Mouse (Mus musculus) testis, adult 2 months (tissue): ENCODE measurements around the gene Sall1. TPM values are rescaled to one million over a fixed set of nuclear protein-coding genes. Genes with fewer than 3 reads are reported as not detected.

Experiments
- H3K27ac ChIP-seq: fragments of 200-500 bp; 2 replicates; pipeline ENCODE4 v1.5.1; 2012; ENCODE audit warnings: low read depth, low read length; ENCODE audit not compliant: control insufficient read depth, insufficient read depth
- H3K27me3 ChIP-seq: fragments of 200-500 bp; 2 replicates; pipeline ENCODE4 v1.6.1; 2012; ENCODE audit warnings: mild to moderate bottlenecking, low read length, moderate library complexity; ENCODE audit not compliant: control insufficient read depth, insufficient read depth
- H3K36me3 ChIP-seq: fragments of 200-500 bp; 2 replicates; pipeline ENCODE4 v1.6.1; 2012; ENCODE audit warnings: mild to moderate bottlenecking, low read length; ENCODE audit not compliant: control insufficient read depth, insufficient read depth
- H3K4me1 ChIP-seq: fragments of 200-500 bp; 2 replicates; pipeline ENCODE4 v1.6.1; 2012; ENCODE audit warnings: low read length; ENCODE audit not compliant: control insufficient read depth, insufficient read depth
- H3K4me3 ChIP-seq: fragments of 200-500 bp; 2 replicates; pipeline ENCODE4 v1.5.1; 2012; ENCODE audit warnings: low read depth, mild to moderate bottlenecking, low read length, moderate library complexity, mixed read lengths; ENCODE audit not compliant: control insufficient read depth
- CTCF ChIP-seq: fragments of 200-500 bp; IDR thresholded peaks from 2 replicates; pipeline ENCODE4 v1.5.1; 2012; ENCODE audit warnings: low read depth, mild to moderate bottlenecking, inconsistent platforms, low read length, moderate library complexity; ENCODE audit not compliant: control insufficient read depth, insufficient read depth, insufficient replicate concordance
- POLR2A ChIP-seq: fragments of 200-500 bp; IDR thresholded peaks from 2 replicates; pipeline ENCODE4 v1.6.1; 2012; ENCODE audit warnings: low read depth, mild to moderate bottlenecking, inconsistent platforms, low read length, moderate library complexity; ENCODE audit not compliant: control insufficient read depth
- polyA plus RNA-seq: library from polyadenylated mRNA; depleted of rRNA; stranded (reverse); fragments of >200 nt; gene quantifications from 2 replicates; pipeline ENCODE4 v1.2.3, GENCODE M21; 2012; rRNA removed

Gene Sall1
- 0.38 and 0.58 TPM in 2 replicates for polyA plus RNA-seq

- H3K27me3 ChIP-seq = peaks cover 7% of the 10 kb centered on the region
- H3K4me1 ChIP-seq = peaks cover 15% of the 10 kb centered on the region
- H3K27ac ChIP-seq = no peak within 1 kb of the TSS
- TF ChIP-seq CTCF = no peak
- TF ChIP-seq POLR2A = no peak
- no peaks in the 10 kb centered on the region for H3K36me3 ChIP-seq
- peak within 1 kb of the TSS; percentile 36 for H3K4me3 ChIP-seq
Measured at GRCm38 (mm10) chr8:89043940-89044339, at the start of gene Sall1. Gene Sall1 (minus strand): TSS chr8:89044162.

GRCm38 (mm10) chr8:89089916-89090315, 46.0 kb upstream of the Sall1 start:
- Histone ChIP-seq H3K27me3 (no peaks in the 10 kb centered on the region), H3K4me1 (no peaks in the 10 kb centered on the region), H3K4me3 (no peak overlapping the region), H3K36me3 (no peaks in the 10 kb centered on the region), H3K27ac (no peak overlapping the region)
- TF ChIP-seq CTCF = no peak
- no peak for TF ChIP-seq POLR2A

- Histone ChIP-seq H3K4me1 (no peaks in the 10 kb centered on the region), H3K4me3 (no peak overlapping the region), H3K27ac (no peak overlapping the region), H3K27me3 (no peaks in the 10 kb centered on the region), H3K36me3 (no peaks in the 10 kb centered on the region)
- no peak for TF ChIP-seq CTCF
- TF ChIP-seq POLR2A = no peak
Measured at GRCm38 (mm10) chr8:89079147-89079546, 35.2 kb upstream of the Sall1 start.

DNA sequence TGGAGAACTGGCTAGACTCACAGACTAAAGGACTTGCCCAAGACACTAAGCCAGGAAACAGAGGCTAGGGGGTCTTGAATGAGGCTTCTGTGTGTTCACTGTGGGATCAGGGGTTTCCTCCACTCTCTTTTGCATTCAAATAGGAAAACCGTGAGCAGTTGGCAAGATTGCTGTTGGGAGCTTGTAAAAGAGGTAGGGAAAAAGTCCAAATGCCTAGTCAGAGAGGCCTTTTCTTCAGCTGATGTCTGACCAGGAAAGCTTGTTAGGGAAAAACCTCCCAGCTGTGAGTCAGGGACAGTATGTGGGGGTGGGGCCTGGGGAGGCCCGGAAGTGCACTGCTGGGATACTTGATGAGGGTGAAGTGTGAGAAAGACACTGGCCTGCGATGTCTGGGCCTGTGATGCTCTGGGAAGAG, 29.0 kb upstream of the Sall1 start:
- Histone ChIP-seq H3K4me1 (no peaks in the 10 kb centered on the region), H3K27ac (no peak overlapping the region), H3K36me3 (no peaks in the 10 kb centered on the region), H3K27me3 (no peaks in the 10 kb centered on the region), H3K4me3 (no peak overlapping the region)
- TF ChIP-seq POLR2A = no peak
- no peak for TF ChIP-seq CTCF

- H3K27ac ChIP-seq = no peak overlapping the region
- no peaks in the 10 kb centered on the region for H3K27me3 ChIP-seq
- TF ChIP-seq CTCF (no peak), POLR2A (no peak)
- no peaks in the 10 kb centered on the region for H3K36me3 ChIP-seq
- no peaks in the 10 kb centered on the region for H3K4me1 ChIP-seq
- no peak overlapping the region for H3K4me3 ChIP-seq
Measured at GRCm38 (mm10) chr8:89067499-89067898, 23.5 kb upstream of the Sall1 start.

GRCm38 (mm10) chr8:89064042-89064441, 20.1 kb upstream of the Sall1 start:
- Histone ChIP-seq H3K27ac (no peak overlapping the region), H3K4me3 (no peak overlapping the region), H3K36me3 (no peaks in the 10 kb centered on the region), H3K4me1 (no peaks in the 10 kb centered on the region), H3K27me3 (no peaks in the 10 kb centered on the region)
- no peak for TF ChIP-seq POLR2A

- H3K27me3 ChIP-seq = no peaks in the 10 kb centered on the region
- H3K4me3 ChIP-seq = no peak overlapping the region
Measured at GRCm38 (mm10) chr8:89063366-89064040, 19.5 kb upstream of the Sall1 start.

More at GRCm38 (mm10) chr8:89063366-89064040, 19.5 kb upstream of the Sall1 start:
- Histone ChIP-seq H3K27ac (no peak overlapping the region), H3K4me1 (no peaks in the 10 kb centered on the region), H3K36me3 (no peaks in the 10 kb centered on the region)
- no peak for TF ChIP-seq POLR2A
- no peak for TF ChIP-seq CTCF
